Mouse (Mus musculus): ENCODE data around the gene Slc9b1.

Gene Slc9b1

DNA sequence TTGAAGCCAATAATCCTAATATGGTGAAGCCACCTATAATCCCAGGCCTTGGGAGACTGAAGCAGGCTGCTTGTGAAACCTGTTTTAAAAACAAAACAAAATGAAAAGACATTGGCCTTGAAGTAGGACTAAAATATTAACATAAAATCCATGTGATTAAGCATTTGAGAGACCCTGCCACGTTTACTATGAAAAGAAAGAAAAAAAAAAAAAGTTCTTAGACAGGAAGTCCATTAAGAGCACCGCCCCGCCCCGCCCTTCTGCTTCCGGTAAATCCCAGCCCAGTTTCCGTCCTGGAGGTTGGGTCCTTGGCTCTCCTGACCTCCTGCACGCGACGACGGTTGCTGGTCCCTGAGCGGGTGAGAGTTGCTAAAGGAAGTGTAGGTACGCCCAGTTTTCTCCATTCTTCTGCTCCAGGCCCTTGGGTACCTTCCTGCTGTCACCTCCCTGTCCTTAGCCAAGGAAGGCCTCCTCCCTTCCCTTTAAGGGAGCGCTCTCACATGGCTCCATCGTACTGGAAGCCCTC is at the start of gene Slc9b1:
Gene Slc9b1 (plus strand): TSS at position 291 of the 526 bp plus-strand sequence.
- DNase-seq (ENCODE audit: low spot score in 2 of 2), result no peak

GRCm38 (mm10) chr3:135298560-135298959 is 49.3 kb upstream of the Slc9b1 start:
- no peak for DNase-seq (ENCODE audit: low spot score in 2 of 2)

DNA sequence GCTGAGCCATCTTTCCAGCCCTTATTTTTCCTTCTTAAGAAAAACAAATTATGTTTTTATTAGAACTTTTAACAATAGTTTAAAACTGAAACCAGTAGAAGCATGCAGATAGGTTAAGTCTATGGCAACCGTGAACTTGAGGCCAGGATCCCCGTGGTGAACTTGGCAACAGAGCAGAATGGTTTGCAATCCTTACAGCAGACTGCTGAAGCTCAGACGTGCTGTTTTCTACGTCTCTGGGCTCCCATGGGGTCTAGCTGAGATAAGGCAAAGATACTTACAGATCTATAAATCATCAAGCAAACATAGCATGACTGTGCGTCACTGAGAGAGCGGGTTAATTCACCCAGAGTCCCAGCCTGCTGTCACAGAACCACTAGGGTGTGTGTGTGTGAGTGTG is 47.7 kb upstream of the Slc9b1 start:
- DNase-seq (ENCODE audit: low spot score in 2 of 2), result no peak

GRCm38 (mm10) chr3:135304060-135304459 is 43.8 kb upstream of the Slc9b1 start:
- no peak for DNase-seq (ENCODE audit: low spot score in 2 of 2)

GRCm38 (mm10) chr3:135304566-135304965 is 43.3 kb upstream of the Slc9b1 start:
- DNase-seq (ENCODE audit: low spot score in 2 of 2), result no peak

DNA sequence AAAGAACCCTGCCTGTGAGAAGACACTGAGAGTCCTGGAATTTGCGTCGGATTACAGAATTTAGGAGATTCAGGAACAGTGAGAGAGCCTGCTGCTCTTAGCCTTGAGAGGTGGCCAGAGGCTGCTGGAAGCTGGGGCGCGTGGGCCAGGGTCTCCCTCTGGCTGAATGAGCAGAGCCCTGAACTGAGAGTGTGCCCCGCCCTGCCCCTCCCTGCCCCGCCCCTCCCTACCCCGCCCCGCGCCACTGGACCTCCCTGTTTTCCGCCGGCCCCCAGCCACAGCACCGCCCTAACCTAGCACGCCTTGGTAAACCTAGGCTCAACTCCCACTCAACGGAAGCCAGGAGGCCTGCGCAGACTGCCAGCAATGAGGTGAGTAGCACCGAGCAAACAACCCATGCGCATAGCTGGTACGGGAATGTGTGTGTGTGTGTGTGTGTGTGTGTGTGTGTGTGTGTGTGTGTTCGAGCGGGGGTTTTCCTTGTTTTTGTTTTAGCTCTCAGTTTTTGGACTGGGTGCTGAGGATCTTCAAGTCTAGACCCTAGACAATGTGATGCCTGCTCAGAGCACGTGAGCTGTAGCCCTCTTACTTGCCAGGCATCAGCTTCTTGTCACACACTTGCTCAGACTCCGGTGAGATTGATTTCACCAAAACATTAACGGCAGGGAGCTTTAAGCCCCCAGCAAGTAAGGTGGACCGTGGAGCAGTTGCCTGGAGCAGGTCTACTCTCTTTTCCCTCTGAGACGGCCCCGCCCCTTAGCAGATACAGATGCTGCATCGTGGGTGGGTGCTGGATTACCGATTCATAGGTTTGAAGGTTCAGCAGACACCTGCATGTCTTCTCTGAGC is 40.2 kb upstream of the Slc9b1 start, which contains the start of gene Slc9b2:
Gene Slc9b2 (plus strand): TSS at position 290 of the 849 bp plus-strand sequence.
- DNase-seq (ENCODE audit: low spot score in 2 of 2), result peak; percentile 37 to 40

DNA sequence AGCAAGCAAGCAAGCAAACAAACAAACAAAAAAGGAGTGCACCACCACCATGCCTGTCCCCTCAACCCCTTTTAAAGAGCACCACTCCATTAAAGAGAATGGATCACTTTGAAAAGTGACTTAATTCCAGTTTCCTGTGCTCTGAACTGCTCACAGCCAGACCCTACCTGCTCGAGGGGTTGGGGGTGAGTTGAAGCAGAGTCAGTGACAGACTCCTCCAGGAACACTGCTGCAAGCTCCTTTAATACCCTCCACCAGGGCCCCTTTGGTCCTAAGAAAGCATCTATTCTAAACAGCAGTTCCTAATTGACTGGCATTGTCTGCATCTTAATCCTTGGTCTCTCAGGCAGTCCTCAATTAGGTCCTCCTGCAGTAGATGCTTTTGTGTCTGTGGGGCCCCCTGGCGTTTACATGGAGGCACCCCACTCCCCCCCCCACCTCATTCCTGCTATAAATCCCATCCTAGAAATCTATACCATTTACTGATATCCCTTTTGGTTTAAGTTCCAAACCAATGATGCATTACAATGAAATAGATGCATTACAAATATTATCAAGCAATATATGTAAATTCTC is 34.8 kb upstream of the Slc9b1 start:
- DNase-seq (ENCODE audit: low spot score in 2 of 2), result no peak

GRCm38 (mm10) chr3:135313727-135314126 is 34.1 kb upstream of the Slc9b1 start:
- DNase-seq (ENCODE audit: low spot score in 2 of 2), result peak in 1 of 2 experiments; percentile 30

GRCm38 (mm10) chr3:135314811-135315210 is 33.0 kb upstream of the Slc9b1 start:
- DNase-seq (ENCODE audit: low spot score in 2 of 2), result no peak

GRCm38 (mm10) chr3:135315720-135316425 is 32.0 kb upstream of the Slc9b1 start:
- no peak for DNase-seq (ENCODE audit: low spot score in 2 of 2)

DNA sequence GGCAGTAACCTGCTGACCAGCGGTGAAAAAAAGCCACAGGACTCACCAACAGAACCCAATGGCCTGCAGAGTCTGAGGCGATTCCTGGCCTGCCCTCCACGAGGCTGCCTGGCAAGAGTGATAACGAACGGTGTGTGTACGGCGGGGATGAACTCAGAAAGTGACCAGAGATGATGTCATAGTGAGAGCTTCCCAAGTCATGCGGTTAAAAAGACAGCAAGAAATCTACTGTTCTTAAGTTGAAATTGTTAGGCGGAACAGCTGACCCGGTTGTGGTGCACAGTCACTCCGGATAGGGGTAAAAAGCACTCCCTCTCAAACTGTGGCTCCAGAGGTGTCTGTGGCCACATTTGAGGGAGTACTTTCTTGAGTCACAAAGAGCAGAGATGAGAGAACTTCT is 29.5 kb upstream of the Slc9b1 start:
- no peak for DNase-seq (ENCODE audit: low spot score in 2 of 2)

DNA sequence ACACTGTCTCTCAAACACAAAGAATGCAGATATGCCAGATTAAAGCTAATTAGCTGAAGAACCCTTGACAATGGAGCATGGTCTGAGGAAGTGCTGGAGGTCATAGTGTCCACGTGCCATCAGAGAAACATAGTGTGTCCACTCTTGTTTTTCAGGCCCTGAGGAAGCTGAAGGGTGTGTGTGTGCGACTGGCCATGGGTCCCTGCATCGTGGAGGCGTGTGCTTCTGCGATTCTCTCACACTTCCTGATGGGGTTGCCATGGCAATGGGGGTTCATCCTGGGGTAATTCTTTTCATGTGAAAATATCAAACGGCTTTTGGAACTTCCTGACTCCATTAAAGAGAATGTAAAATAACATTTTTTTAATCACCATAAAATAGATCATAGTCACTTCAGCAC is 23.5 kb upstream of the Slc9b1 start:
- DNase-seq (ENCODE audit: low spot score in 2 of 2), result peak; percentile 50 to 57

DNA sequence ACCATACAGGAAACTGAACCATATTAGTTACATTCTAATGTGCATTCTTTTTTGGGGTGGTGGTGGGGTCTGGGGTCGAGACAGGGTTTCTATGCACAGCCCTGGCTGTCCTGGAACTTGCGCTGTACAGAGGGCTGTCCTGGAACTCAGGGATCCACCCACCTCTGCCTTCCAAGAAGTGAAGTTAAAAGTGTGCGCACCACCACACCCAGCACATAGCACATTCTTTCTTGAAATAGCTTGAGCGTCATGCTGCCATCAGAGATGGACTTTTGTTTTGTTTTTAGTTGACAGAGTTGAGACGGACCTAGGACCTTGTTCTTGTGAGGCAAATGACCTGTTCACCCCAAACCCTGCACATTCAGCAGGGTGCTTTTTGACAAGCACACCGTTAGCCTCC is 20.7 kb upstream of the Slc9b1 start:
- DNase-seq (ENCODE audit: low spot score in 2 of 2), result no peak

DNA sequence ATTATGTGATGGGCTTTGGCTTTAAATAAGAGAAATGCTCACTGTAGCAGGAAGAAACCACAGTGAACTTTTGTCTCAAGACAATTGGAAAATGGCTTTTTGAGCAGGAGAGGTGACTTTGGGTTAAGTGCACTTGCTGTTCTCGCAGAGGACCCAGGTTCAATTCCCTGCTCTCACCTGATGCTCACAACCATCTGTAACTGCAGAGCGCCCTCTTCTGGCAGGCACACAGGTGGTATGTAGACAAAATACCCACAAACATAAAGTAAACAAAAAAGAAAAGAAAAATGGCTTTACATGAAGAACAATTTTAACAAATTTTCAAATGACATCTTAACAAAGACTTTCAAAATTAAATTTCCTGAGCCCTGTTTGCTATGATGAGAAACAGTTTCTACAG is 20.2 kb upstream of the Slc9b1 start:
- DNase-seq (ENCODE audit: low spot score in 2 of 2), result no peak

- DNase-seq (ENCODE audit: low spot score in 2 of 2), result peak; percentile 33 to 35
Measured at GRCm38 (mm10) chr3:135328560-135328959, 19.3 kb upstream of the Slc9b1 start.

- no peak for DNase-seq (ENCODE audit: low spot score in 2 of 2)
Measured at GRCm38 (mm10) chr3:135332691-135333090, 15.1 kb upstream of the Slc9b1 start.

DNA sequence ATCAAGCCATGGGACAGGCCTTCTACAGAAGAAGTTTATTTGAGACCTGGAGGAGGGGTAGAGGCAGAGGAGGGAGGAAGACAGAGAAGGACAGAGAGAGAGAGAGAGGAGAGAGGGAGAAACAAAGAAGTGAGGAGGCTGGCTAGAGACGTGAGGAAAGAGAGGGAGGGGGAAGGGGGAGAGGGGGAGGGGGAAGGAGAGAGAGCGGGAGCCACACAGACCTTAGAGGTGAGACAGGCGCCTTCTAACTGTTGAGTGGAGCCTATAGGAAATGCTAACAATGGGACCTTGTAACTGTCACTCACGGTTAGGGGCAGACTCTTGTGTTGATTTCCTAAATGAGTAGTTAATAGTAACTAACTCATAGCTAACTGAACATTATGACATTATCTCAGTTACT is 14.1 kb upstream of the Slc9b1 start:
- DNase-seq (ENCODE audit: low spot score in 2 of 2), result no peak

- DNase-seq (ENCODE audit: low spot score in 2 of 2), result no peak
Measured at GRCm38 (mm10) chr3:135349022-135349421, 1.2 kb downstream of the Slc9b1 start.

DNA sequence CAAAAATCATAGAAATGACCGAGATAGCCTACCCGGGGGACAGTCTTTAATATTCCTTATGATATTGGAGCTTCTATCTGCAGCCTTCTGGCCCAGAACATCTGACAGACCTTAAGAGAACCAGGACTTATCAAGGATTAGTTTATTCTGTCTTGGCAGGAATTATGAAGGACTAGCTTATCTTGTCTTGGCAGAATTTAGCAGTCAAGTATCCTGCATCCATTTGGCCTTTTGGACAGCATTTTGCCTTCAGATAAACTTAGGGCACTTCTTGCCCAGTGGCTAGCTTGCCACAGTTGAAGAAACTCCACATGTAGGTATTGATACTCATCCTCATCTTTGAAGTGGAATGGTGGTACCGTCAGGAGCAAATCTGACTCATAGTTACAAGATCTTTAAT is 4.0 kb downstream of the Slc9b1 start:
- no peak for DNase-seq (ENCODE audit: low spot score in 2 of 2)

DNA sequence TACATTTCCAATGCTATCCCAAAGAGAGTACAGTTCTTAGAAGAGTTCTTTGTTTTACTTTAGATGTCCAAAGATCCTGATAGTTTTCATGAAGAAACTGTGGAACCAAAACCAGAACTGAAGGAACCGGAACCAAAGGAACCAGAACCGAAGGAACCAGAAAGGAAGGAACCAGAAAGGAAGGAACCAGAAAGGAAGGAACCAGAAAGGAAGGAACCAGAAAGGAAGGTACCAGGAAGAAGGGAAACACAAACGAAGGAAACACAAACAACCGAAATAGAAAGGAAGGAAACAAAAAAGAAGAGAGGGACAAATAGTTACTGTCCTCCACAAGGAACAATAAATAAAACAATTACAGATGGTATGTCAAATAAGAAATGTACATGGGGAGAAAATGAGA is 9.6 kb downstream of the Slc9b1 start:
- DNase-seq (ENCODE audit: low spot score in 2 of 2), result no peak

DNA sequence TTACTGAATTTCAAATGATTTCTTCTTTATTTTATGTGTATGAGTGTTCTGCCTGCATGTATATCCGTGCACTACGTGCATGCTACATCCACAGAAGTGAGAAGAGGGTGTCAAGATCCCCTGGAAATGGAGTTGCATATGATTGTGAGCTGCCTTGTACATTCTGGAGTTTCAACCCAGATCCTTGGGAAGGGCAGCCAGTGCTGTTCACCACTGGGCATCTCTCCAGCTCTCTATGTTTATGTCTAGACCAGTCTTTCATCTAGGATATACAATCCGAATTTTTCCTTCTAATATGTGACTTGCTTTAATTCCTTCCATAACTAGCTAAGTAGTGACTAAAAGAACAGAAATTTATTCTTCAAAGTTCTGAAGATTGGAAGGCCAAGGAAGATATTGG is 28.0 kb downstream of the Slc9b1 start:
- DNase-seq (ENCODE audit: low spot score in 2 of 2), result no peak

DNA sequence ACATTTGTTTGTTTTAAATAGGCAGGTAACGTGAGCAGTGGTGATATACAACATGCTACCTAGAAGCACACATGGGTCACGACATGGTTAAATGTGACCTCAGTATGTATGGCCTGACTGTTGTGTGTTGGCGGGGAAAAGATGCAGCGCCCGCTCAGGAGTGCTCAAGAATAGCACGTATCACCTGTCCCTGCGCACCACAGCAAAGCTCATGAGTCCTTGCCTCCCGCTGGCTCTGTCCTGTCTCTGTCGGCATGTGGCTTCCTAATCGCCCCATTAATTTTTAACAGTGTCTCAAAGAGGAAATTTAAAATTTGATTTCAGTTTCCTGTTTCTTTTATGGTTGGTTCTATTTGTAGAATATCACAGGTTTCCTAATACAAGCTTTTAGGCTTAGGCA is 29.6 kb downstream of the Slc9b1 start:
- no peak for DNase-seq (ENCODE audit: low spot score in 2 of 2)
